Mouse (Mus musculus) c-Kit-negative CD71-positive TER-119-positive erythroid progenitor cells, embryonic 14.5 days (primary cell): Measurements from ENCODE around the gene Exo5.

ENCODE experiments used
- DNase-seq: peaks from one replicate; pipeline ENCODE4 v3.0.0-alpha.2; 2013; ENCODE audit warnings: low read depth, low spot score

The Exo5 gene

GRCm38 (mm10) chr4:120905644-120906043, 19.2 kb downstream of the Exo5 start:
- no peak for DNase-seq

- DNase-seq, result no peak
These were observed 20.3 kb downstream of the Exo5 start for GRCm38 (mm10) chr4:120904533-120904932.

- DNase-seq, result no peak
These were observed 28.8 kb downstream of the Exo5 start for GRCm38 (mm10) chr4:120895810-120896584.

- no peak for DNase-seq
These were observed 29.6 kb downstream of the Exo5 start for GRCm38 (mm10) chr4:120895226-120895625.

GRCm38 (mm10) chr4:120894584-120894983, 30.2 kb downstream of the Exo5 start:
- no peak for DNase-seq

- no peak for DNase-seq
These were observed 31.0 kb downstream of the Exo5 start for GRCm38 (mm10) chr4:120893656-120894401.

- DNase-seq, result no peak
These were observed 32.3 kb downstream of the Exo5 start for GRCm38 (mm10) chr4:120892516-120892915.

GRCm38 (mm10) chr4:120891960-120892359, 32.9 kb downstream of the Exo5 start:
- no peak for DNase-seq

GRCm38 (mm10) chr4:120890754-120891440, 33.9 kb downstream of the Exo5 start:
- no peak for DNase-seq

- DNase-seq, result no peak
These were observed 35.9 kb downstream of the Exo5 start for GRCm38 (mm10) chr4:120888884-120889283.

GRCm38 (mm10) chr4:120887381-120888112, 37.3 kb downstream of the Exo5 start:
- DNase-seq, result no peak

GRCm38 (mm10) chr4:120886811-120887210, 38.0 kb downstream of the Exo5 start:
- no peak for DNase-seq

- no peak for DNase-seq
These were observed 38.7 kb downstream of the Exo5 start for GRCm38 (mm10) chr4:120886131-120886530.

- no peak for DNase-seq
These were observed 39.4 kb downstream of the Exo5 start for GRCm38 (mm10) chr4:120885208-120886120.

GRCm38 (mm10) chr4:120882002-120882625, 42.7 kb downstream of the Exo5 start:
- no peak for DNase-seq

- no peak for DNase-seq
These were observed 43.9 kb downstream of the Exo5 start for GRCm38 (mm10) chr4:120880731-120881432.

- DNase-seq, result no peak
These were observed 45.4 kb downstream of the Exo5 start for GRCm38 (mm10) chr4:120879386-120879785.

GRCm38 (mm10) chr4:120878728-120879127, 46.1 kb downstream of the Exo5 start:
- DNase-seq, result no peak

GRCm38 (mm10) chr4:120875961-120876360, 48.9 kb downstream of the Exo5 start:
- no peak for DNase-seq
